Mouse (Mus musculus) brain, embryonic 18.5 days (tissue): ENCODE data around the gene Svop.

Source experiments
- DNase-seq: peaks from one replicate; pipeline ENCODE4 v3.0.0-alpha.2; 2012; ENCODE audit warnings: low read depth, low spot score

Gene Svop

DNA sequence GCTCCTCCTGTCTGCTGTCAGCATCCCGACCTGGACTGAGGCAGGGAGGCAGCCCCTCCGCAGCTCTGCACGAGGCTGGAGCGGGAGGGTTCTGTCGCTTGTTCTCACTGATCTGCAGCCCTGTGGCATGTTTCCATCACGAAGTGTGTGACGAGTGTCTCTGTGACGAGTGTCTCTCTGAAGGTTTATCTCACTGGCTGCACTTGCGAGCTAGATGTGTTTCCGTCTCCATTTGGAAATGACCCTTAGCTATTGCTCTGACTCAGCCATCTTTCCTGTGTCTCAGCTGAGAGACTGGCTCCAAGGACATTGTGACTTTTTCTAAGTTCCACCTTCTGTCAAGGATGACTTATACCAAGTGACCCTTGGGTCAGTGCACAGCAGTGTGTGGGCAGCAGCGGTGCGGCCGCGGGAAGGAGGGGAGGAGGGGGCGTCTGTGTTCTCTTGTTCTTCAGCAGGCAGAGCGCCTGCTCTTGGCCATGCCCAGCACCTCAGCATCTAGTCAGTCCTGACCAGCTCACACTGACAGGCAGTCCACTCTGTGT, 15.1 kb upstream of the Svop start:
- no peak for DNase-seq

DNA sequence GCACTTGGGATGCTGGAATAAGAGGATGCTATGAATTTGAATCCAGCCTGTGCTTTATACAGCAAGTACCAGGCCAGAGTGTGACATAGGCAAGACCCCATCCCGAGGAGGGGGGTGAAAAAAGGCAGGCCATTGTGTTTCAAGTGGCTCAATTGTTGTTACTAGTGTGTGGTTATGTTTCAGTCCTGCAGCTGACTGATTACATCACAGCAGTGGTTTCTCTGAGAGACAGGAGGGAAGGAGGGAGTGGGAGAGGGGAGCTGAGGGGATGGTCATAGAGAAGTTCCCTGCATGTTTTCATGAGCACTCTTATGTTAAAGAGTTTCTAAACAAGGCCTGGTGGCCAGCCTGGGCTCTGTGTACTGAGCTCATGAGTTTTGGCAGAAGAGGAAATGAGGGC, 11.4 kb upstream of the Svop start:
- no peak for DNase-seq

DNA sequence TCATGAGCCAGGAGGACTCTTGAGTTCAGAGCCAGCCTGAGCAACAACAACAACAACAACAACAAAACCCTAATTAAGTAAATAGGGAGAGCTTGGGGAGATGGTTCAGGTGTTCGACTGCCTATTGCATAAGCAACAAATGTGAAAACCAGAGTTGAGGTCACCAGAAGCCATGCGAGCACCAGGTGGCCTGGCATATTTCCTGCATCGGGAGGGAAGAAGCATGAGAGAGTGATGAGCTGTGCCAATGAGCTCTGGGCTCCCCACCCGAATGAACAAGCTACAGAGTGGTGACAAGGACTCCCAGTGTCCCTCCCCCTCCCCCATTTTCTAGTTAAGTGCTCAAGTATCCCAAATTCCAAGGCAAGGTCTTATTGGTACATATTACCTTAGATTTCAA, 10.5 kb upstream of the Svop start:
- no peak for DNase-seq

DNA sequence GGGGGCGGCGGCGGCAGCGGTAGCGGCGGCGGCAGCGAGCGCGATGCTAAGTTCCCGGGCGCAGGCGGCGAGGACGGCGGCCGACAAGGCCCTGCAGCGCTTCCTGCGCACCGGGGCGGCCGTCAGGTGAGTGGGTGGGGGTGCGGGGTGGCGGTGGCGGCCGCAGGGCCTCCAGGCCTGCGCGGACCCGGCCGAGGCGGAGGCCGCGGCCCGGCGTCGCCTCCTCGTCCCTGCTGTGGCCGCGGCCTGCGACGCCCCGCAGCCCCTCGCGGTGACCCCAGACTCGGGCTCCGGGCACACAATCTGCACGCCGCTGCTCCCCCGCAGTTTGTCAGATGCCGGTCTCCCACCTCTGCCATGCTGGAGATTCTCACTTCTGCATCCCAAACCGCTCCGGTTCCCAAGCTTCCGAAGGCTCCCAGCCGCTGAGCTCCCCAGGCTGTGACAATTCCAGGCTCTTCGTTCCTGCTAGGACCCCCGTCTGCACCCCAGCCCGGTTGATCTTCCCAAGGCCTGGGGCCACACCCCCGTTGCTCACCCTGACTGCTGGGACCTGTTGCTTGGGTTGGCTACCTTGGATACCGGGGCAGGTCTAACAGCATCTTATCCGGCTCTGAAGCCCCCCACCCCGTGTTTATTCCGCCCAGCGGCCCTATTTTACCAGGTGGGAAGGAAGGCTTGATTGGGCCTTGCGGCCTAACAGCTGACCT, 9.2 kb upstream of the Svop start:
- no peak for DNase-seq

- DNase-seq: peak; percentile 86
Observed at GRCm38 (mm10) chr5:114099709-114100389, 8.5 kb upstream of the Svop start.

DNA sequence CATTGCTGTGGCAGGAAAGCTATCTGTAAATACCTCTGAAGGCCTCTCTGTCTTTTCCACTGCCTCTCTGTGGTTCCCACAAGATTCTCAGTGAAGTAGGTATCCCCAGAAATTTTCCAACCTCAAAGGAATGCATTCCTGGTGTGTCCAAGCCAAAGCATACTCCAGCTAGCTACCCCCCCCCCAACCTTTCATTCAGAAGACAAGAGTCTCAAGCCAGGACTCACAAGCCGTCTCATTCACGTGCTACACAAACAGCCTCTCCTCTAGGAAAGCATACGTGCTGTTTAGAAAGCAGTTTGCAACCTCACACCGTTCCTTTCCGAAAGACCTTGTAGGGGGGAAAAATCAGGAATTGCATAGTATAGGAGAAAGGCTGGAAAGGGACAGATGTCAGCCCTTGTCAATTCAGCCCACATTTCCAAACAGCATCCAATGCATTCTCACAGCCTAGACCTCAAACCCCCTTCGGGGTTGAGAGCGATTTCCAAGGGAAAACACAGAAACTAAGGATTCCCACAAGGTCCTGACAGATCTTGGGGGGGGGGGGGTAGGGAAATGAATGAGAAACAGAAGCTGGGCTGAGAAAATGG, 853 bp downstream of the Svop start:
- no peak for DNase-seq

- no peak for DNase-seq
Observed at GRCm38 (mm10) chr5:114087875-114088480, 3.4 kb downstream of the Svop start.

DNA sequence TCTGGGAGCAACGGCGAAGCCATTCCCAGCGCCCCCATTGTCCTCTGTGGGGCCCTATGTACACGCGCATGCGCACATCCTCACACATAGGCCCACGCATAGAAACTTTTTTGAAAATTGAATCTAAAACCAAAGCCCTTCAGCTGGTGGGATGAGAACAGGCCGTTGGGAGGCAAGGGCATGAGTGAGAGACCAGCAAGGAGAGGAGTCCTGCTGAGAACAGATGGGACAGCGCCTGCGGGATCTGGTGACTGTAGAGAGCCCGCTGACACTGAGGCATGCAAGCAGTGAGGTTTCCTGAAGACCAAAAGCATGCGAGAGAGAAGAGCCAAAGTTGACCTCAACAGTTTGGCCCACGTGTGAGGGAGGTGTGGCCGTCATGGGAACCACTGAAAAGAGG, 5.9 kb downstream of the Svop start:
- no peak for DNase-seq

DNA sequence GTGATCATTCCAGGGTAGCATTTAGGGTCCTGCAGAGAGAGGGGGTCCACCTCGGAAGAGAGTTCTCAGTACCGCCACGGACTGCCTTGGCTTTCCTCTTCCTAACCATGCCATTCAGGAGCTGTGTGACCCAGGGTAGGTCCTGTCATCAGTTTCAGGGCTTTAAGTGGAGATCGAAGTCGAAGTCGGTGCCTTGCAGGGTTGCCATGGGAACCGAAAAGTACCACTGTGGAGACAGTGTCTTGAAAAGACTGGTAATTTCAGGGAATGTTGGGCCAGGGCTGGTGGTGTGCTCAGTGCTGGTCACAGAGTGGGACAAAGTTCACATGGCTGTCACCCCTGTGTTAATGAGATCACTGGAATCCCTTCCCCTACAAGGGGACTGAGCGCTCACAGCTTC, 14.4 kb downstream of the Svop start:
- DNase-seq: no peak

DNA sequence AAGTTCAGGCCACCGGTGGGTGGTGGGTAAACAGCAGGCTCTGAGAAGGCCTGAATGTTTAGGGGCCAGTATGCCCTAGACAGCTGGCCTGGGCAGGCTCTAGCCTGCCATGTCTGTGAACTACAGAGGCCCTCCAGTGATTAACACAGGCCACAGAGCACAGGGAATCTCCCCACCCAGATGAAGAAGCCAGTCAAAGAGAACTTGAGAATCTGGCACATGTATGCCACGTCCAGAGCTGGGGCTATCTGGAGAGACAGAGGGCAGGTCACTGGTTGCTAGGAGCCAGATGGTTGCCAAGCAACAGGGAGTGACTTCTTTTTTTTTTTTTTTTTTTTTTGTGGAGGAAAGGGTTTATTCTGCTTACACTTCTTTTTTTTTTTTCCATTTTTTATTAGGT, 19.1 kb downstream of the Svop start:
- DNase-seq: no peak

DNA sequence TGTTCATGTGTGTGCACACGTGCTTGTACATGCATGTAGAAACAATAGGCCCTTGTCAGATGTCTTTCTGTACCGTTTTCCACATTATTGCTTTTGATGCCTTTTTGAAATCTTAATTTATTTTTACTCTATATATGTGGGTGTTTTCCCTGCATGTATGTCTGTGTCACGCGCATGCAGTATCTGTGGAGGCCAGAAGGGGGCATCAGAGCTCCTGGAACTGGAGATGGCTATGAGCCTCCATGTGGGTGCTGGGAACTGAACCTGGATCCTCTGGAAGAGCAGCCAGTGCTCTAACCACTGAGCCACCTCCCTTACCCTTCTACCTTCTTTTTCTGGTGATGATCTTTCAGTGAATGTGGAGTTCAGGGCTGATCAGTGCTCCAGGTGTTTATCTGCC, 20.5 kb downstream of the Svop start:
- DNase-seq: no peak

DNA sequence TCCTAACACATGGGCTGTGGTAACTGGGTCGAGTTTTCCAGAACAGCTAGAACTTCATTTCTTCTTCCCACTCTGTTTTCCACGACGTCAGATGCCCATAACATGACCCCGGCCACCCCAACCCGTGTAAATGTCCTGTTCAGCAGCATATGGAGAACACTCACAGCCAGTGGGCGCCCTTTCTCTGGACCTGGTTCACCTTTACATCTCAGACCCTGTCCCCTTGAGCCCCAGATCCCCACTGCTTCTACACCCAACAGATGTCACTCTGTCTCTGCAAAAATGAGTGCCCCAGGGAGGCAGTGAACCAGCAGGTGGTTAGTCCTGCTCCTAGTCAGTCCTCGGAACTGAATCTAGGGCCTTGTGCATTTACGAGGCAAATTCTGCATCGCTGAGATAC, 23.4 kb downstream of the Svop start:
- no peak for DNase-seq

- no peak for DNase-seq
Observed at GRCm38 (mm10) chr5:114067543-114067942, 23.8 kb downstream of the Svop start.

GRCm38 (mm10) chr5:114066601-114067000, 24.8 kb downstream of the Svop start:
- no peak for DNase-seq

GRCm38 (mm10) chr5:114065161-114065560, 26.2 kb downstream of the Svop start, which contains the start of gene Usp30:
Gene Usp30, plus strand, starts transcription at chr5:114065461.
- no peak for DNase-seq

- no peak for DNase-seq
Observed at GRCm38 (mm10) chr5:114063958-114064357, 27.4 kb downstream of the Svop start.

DNA sequence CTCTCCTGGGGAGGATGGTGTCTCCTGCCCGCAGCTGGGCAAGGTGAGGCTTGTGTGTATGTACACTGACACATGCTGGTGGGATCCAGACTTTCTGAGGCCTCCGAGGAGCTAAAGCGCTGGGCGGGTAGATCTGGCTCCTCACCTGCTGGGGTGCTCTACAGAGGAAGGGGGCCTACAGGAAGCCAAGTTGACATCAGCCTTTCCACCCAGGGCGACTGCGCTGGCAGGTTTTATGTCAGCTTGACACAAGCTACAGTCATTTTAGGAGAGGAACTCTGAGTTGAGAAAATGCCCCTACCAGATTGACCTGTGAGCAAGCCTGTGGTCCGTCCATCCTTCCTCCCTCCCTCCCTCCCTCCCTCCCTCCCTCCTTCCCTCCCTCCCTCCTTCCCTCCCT, 29.7 kb downstream of the Svop start:
- DNase-seq: no peak

GRCm38 (mm10) chr5:114057129-114057731, 34.1 kb downstream of the Svop start:
- DNase-seq: no peak

DNA sequence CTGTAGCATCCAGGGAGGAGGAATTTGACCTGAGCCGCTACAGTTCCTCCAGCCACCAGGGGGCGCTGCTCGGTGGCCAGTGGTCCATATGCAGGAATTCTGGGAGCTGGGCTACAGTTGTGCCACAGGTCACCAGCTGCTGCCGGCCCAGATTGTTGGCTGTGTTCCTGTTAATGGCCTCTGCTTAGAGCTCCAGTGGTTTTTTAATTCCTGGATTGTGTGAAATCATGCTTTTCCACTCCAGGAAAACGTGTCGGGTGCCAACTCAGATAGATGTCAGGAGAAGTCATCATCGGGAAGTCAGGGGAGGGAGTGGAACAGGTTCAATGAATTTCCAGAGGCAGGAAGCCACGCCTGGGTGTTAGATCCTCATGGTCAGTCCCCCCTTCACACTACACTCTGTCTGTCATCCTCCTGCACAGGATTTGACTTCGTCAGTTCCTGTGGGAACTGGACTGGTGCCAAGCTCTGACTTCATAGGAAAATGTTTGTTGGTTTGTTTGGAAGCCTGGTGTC, 39.1 kb downstream of the Svop start:
- no peak for DNase-seq

GRCm38 (mm10) chr5:114048731-114049308, 42.5 kb downstream of the Svop start:
- no peak for DNase-seq

- DNase-seq: no peak
Observed at GRCm38 (mm10) chr5:114047182-114047581, 44.2 kb downstream of the Svop start.
